In genomic region chr1:173342425-173342824, GRCm38 (mm10) we compare ENCODE assay signal across 22 mouse cellular contexts. TPM values are rescaled to one million over a fixed set of nuclear protein-coding genes. Genes with fewer than 3 reads are reported as not detected.
DNase-seq lines count a peak whose midpoint lies in the region; ATAC-seq lines count a peak whose summit lies in the region.
"Had no signal": no experiment of that assay in that cellular context is flagged by ENCODE, and none has a peak within 500 bp of the region (broad histone marks: within the 10 kb centered on the region; RNA-seq: fewer than 3 reads in every experiment).

No protein-coding gene starts in this region.

- intact Hi-C loops in heart, postnatal 25 days (cut with DNase I), result no loop called here

- H3K4me3 ChIP-seq in midbrain, embryonic 12.5 days, result no peak overlapping the region
- H3K4me3 ChIP-seq in midbrain, embryonic 16.5 days (ENCODE audit: low read depth, low read length), result no peak overlapping the region
- H3K4me3 ChIP-seq in forebrain, embryonic 16.5 days (replicated peaks; ENCODE audit: low read length), result no peak overlapping the region
- no peak overlapping the region for H3K4me3 ChIP-seq in hindbrain, embryonic 14.5 days (replicated peaks; ENCODE audit: low read length)
- H3K4me3 ChIP-seq: gastrocnemius, adult 2 months; heart, embryonic 10.5 days; liver, embryonic 15.5 days had no signal

- H3K9me3 ChIP-seq in midbrain, embryonic 12.5 days, result no peaks in the 10 kb centered on the region
- no peaks in the 10 kb centered on the region for H3K9me3 ChIP-seq in midbrain, embryonic 16.5 days (replicated peaks; ENCODE audit: control insufficient read depth, low read length, poor library complexity, severe bottlenecking)
- no peaks in the 10 kb centered on the region for H3K9me3 ChIP-seq in forebrain, embryonic 16.5 days (ENCODE audit: control insufficient read depth, low read length)
- H3K9me3 ChIP-seq in hindbrain, embryonic 14.5 days (ENCODE audit: control insufficient read depth, low read length), result no peaks in the 10 kb centered on the region
- H3K9me3 ChIP-seq: heart, embryonic 10.5 days; liver, embryonic 15.5 days had no signal

- 76% methylated on average over 1 of the region's 1 CpGs for WGBS in midbrain, embryonic 12.5 days
- 60% methylated on average over 1 of the region's 1 CpGs for WGBS in midbrain, embryonic 16.5 days
- WGBS in forebrain, embryonic 16.5 days, result 38% methylated on average over 1 of the region's 1 CpGs
- WGBS in hindbrain, embryonic 14.5 days, result 32% methylated on average over 1 of the region's 1 CpGs

- peaks cover 46% of the 10 kb centered on the region for H3K36me3 ChIP-seq in midbrain, embryonic 12.5 days
- peaks cover 29% of the 10 kb centered on the region for H3K36me3 ChIP-seq in midbrain, embryonic 16.5 days (ENCODE audit: control insufficient read depth, insufficient read depth, low read length)
- peaks cover 28% of the 10 kb centered on the region; the same call in 1 of the 2 replicates for H3K36me3 ChIP-seq in forebrain, embryonic 16.5 days (ENCODE audit: control insufficient read depth, insufficient read depth)
- H3K36me3 ChIP-seq in hindbrain, embryonic 14.5 days (replicated peaks; ENCODE audit: control insufficient read depth, insufficient read depth), result peaks cover 87% of the 10 kb centered on the region
- H3K36me3 ChIP-seq: heart, embryonic 10.5 days; liver, embryonic 15.5 days had no signal

- no peak overlapping the region for H3K9ac ChIP-seq in midbrain, embryonic 12.5 days (replicated peaks)
- H3K9ac ChIP-seq in midbrain, embryonic 16.5 days (ENCODE audit: low read depth, low read length), result no peak overlapping the region
- no peak overlapping the region for H3K9ac ChIP-seq in forebrain, embryonic 16.5 days (replicated peaks; ENCODE audit: low read depth, low read length)
- H3K9ac ChIP-seq in hindbrain, embryonic 14.5 days, result no peak overlapping the region
- H3K9ac ChIP-seq: liver, embryonic 15.5 days had no signal

- DNase-seq in hindbrain, embryonic 14.5 days (ENCODE audit: low spot score), result no peak
- peak; percentile 12 for DNase-seq in retina, embryonic 14.5 days (ENCODE audit: low spot score)
- no peak for DNase-seq in heart, postnatal 25 days (ENCODE audit: low spot score)
- no peak for DNase-seq in urinary bladder, postnatal 10 days (ENCODE audit: low spot score)
- DNase-seq: adrenal gland, postnatal 25 days; B cell, adult 2 months; cerebellum, adult 8-10 months; gastrocnemius, adult 2 months; heart, postnatal 10 days; kidney, adult 18-20 months; layer of hippocampus, postnatal 36 days; right cerebral cortex, postnatal 14 days; spleen, adult 18-20 months; thymus, postnatal 36 days had no signal

- H3K27me3 ChIP-seq in midbrain, embryonic 12.5 days, result no peaks in the 10 kb centered on the region
- H3K27me3 ChIP-seq in midbrain, embryonic 16.5 days (ENCODE audit: control insufficient read depth, insufficient read depth, low read depth, low read length), result no peaks in the 10 kb centered on the region
- no peaks in the 10 kb centered on the region for H3K27me3 ChIP-seq in forebrain, embryonic 16.5 days (replicated peaks; ENCODE audit: control insufficient read depth, insufficient read depth, low read length)
- no peaks in the 10 kb centered on the region for H3K27me3 ChIP-seq in hindbrain, embryonic 14.5 days (ENCODE audit: control insufficient read depth, insufficient read depth, low read length)

- ATAC-seq in midbrain, embryonic 12.5 days (ENCODE audit: low FRiP score, low read depth), result peak; percentile 11; the same call in 1 of the 2 replicates
- no peak for ATAC-seq in midbrain, embryonic 16.5 days
- peak; percentile 41 for ATAC-seq in forebrain, embryonic 16.5 days
- 0 out of 2 replicates have a peak, but pooled peaks have one; percentile 9 for ATAC-seq in hindbrain, embryonic 14.5 days (ENCODE audit: low FRiP score)
- ATAC-seq: lung, postnatal 0 days had no signal

- H3K4me2 ChIP-seq in midbrain, embryonic 12.5 days (replicated peaks), result no peak overlapping the region
- no peak overlapping the region for H3K4me2 ChIP-seq in midbrain, embryonic 16.5 days (ENCODE audit: low read length)
- no peak overlapping the region for H3K4me2 ChIP-seq in forebrain, embryonic 16.5 days (ENCODE audit: low read length)
- H3K4me2 ChIP-seq in hindbrain, embryonic 14.5 days (replicated peaks), result no peak overlapping the region
- H3K4me2 ChIP-seq: liver, embryonic 15.5 days had no signal

- H3K4me1 ChIP-seq in midbrain, embryonic 12.5 days, result peaks cover 5% of the 10 kb centered on the region
- no peaks in the 10 kb centered on the region for H3K4me1 ChIP-seq in midbrain, embryonic 16.5 days (ENCODE audit: control insufficient read depth, insufficient read depth, low read length)
- H3K4me1 ChIP-seq in forebrain, embryonic 16.5 days (replicated peaks; ENCODE audit: control insufficient read depth, insufficient read depth, low read length), result peaks cover 6% of the 10 kb centered on the region
- H3K4me1 ChIP-seq in hindbrain, embryonic 14.5 days (replicated peaks; ENCODE audit: control insufficient read depth, insufficient read depth, low read length), result no peaks in the 10 kb centered on the region
- H3K4me1 ChIP-seq: heart, embryonic 10.5 days had no signal

- no peak overlapping the region for H3K27ac ChIP-seq in midbrain, embryonic 12.5 days (replicated peaks)
- no peak overlapping the region for H3K27ac ChIP-seq in midbrain, embryonic 16.5 days (ENCODE audit: low read length)
- no peak overlapping the region for H3K27ac ChIP-seq in forebrain, embryonic 16.5 days (ENCODE audit: low read length)
- no peak overlapping the region for H3K27ac ChIP-seq in hindbrain, embryonic 14.5 days
- H3K27ac ChIP-seq: gastrocnemius, adult 2 months; heart, embryonic 10.5 days; kidney, postnatal 0 days; liver, embryonic 15.5 days had no signal

RNA-seq across cellular contexts. Expression of gene Aim2, which starts 8.3 kb away (rescaled TPM):
- polyA plus RNA-seq in midbrain, embryonic 12.5 days (2016; fragmentation: Nextera tagmentation; extraction: Ambion mirVana), result 6.4 and 7.0 TPM in 2 replicates
- polyA plus RNA-seq in midbrain, embryonic 16.5 days (2015; fragmentation: Nextera tagmentation; extraction: Ambion mirVana), result 1.5 and 1.7 TPM in 2 replicates
- polyA plus RNA-seq in forebrain, embryonic 16.5 days (2015; fragmentation: Nextera tagmentation; extraction: Ambion mirVana), result 3.0 and 4.0 TPM in 2 replicates
- 1.3 and 1.4 TPM in 2 replicates for polyA plus RNA-seq in hindbrain, embryonic 14.5 days (2014; fragmentation: Nextera tagmentation; extraction: Ambion mirVana)
- 1 to 10 TPM; 1.2 to 1.6 TPM for total RNA-seq in heart, postnatal 25 days (2021)

RNA-seq across cellular contexts. Expression of gene Ackr1, which starts 8.9 kb away (rescaled TPM):
- polyA plus RNA-seq in midbrain, embryonic 12.5 days (2016; fragmentation: Nextera tagmentation; extraction: Ambion mirVana), result 7.1 and 7.3 TPM in 2 replicates
- 18.6 and 19.9 TPM in 2 replicates for polyA plus RNA-seq in midbrain, embryonic 16.5 days (2015; fragmentation: Nextera tagmentation; extraction: Ambion mirVana)
- 12.4 and 14.0 TPM in 2 replicates for polyA plus RNA-seq in forebrain, embryonic 16.5 days (2015; fragmentation: Nextera tagmentation; extraction: Ambion mirVana)
- 23.4 and 24.0 TPM in 2 replicates for polyA plus RNA-seq in hindbrain, embryonic 14.5 days (2014; fragmentation: Nextera tagmentation; extraction: Ambion mirVana)
- total RNA-seq in heart, postnatal 25 days (2021), result under 1 TPM; 0.52 to 0.61 TPM
- total RNA-seq: megakaryocyte progenitor cell, adult 5-6 weeks had no signal

RNA-seq across cellular contexts. Expression of gene Cadm3, which starts 25.1 kb away (rescaled TPM):
- polyA plus RNA-seq in midbrain, embryonic 12.5 days (2016; fragmentation: Nextera tagmentation; extraction: Ambion mirVana), result 21.6 and 22.8 TPM in 2 replicates
- 64.7 and 69.7 TPM in 2 replicates for polyA plus RNA-seq in midbrain, embryonic 16.5 days (2015; fragmentation: Nextera tagmentation; extraction: Ambion mirVana)
- polyA plus RNA-seq in forebrain, embryonic 16.5 days (2015; fragmentation: Nextera tagmentation; extraction: Ambion mirVana), result 33.8 and 47.1 TPM in 2 replicates
- 138 and 157 TPM in 2 replicates for polyA plus RNA-seq in hindbrain, embryonic 14.5 days (2014; fragmentation: Nextera tagmentation; extraction: Ambion mirVana)
- total RNA-seq in heart, postnatal 25 days (2021), result 1 to 10 TPM; 2.2 to 3.1 TPM
- total RNA-seq: megakaryocyte progenitor cell, adult 5-6 weeks had no signal
